Mouse (Mus musculus): ENCODE results near the gene Gm49027.
A peak's percentile ranks its signal among the peaks of the same experiment; 100 is the strongest.
"Not testable (repeated sequence)": the region's sequence is repeated elsewhere in the genome, so short reads cannot be mapped to it uniquely, and the experiment has no call there.

Gene Gm49027

DNA sequence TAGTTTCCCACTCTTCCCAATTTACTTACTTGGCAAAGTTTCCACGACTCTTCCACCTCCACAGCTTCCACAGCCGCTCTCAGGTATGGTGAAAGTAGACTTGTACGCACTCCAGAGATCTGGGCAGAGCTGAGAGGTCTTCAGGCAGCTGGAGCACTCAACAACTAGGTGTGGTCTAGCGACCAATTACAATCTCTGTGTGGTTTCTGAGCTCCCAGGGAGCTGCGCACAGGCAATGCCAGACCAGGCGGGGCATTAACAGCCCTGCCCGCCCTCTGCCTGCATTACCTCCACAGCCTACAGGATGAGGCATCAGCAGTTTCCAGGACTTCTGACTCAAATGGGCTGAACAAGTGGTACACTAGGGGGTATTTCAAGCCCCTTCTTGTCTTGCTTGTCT is at the start of gene Gm49027:
Gene Gm49027, minus strand, starts transcription at position 208 of the 400 bp plus-strand sequence.
- DNase-seq (ENCODE audit: low read depth in 1 of 2, low spot score in 2 of 2) = no peak

DNA sequence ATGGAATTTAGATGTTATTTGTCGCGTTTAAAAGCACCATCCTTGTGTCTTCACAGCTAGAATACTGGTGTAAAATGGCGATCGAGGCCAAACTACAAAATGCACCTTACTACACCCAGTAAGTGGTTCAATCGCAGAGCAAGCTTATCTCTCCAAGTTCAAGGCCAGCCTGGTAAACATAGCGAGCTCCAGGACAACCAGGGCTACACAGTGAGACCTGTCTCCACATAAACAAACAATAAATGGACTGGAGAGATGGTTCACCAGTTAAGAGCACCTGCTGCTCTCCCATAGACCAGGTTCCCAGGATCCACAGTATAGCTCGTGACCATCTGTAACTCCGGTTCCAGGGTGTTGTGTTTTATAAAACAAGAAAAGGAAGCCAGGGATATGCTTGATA is 48.1 kb upstream of the Gm49027 start:
- no peak for DNase-seq (ENCODE audit: low read depth in 1 of 2, low spot score in 2 of 2)

DNA sequence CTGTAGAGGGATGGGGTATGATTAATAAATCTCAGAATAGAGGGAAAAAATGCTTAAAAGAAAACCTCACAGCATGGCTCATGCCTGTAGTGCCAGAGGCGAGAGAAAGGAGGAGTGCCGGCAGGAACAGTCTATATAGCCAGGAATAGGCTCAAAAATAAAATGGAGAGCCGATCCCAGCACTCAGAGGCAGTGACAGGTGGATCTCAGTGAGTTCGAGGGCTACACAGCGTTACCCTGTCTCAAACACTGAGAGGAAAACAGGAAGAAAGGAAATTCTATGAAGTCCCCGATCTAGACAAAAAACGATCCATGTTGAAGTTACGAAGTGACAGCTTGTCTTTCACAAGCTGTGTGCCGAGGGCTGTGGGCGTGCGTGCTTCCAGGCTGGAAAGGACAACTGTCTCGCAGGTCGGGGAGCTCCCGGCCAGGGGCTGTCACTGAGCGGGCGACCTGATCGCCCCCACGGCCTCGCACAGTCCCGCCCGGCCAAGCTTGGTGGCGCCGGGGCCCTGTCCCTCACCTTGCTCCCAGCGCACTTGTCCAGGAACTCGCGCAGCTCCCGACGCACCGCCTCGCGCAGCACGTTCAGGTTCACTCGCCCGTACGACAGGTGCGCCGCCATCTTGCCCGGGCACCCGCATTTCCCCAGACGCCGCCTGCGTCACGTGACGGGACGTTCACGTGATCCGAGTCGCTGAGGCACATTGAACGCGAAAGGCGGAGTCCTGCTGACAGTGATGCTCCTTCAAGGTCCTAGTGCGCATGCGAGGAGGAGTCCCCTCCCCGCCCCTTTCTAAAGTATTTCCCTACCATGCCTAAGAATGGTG is 47.3 kb upstream of the Gm49027 start, which contains the start of gene Vps33a:
Gene Vps33a, minus strand, starts transcription at position 682 of the 830 bp plus-strand sequence.
- peak; percentile 92 to 93 for DNase-seq (ENCODE audit: low read depth in 1 of 2, low spot score in 2 of 2)

DNA sequence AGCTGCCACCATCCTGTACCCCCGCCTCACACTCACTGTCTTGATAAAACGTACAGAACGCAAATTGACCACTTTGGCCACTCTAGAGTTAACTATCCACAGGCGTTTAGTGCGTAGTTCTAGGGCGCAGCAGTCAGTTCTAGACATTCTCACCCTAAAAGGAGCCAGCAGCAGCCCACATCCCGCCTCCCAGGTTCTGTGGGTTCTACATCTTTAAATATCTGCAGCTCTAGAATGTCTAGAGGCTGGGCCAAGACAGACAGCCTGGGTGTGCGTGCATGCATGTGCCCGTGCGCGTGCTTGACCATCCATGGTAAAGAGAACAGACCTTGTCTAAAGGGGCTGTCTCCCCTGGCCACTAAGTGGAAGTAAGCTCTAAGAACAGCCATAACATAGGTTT is 35.8 kb upstream of the Gm49027 start:
- DNase-seq (ENCODE audit: low read depth in 1 of 2, low spot score in 2 of 2) = no peak

DNA sequence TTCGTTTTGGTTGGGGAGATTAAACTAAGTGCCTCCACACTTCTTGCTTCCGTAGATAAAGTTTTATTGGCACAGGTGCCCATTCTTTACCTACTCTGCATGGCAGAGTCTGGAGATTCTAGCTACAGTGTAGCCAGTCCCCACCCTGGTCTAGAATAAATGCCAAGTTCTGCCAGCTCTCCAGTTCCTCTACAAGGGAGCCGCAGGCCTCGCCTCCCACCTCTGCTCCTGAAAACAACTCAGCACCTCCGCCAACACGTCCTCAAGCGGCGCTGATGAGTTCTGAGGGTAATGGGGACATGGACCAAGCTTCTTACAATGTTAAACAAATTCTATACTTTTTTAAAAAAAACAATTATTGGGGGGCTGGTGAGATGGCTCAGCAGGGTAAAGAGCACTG is 34.3 kb upstream of the Gm49027 start:
- no peak for DNase-seq (ENCODE audit: low read depth in 1 of 2, low spot score in 2 of 2)

DNA sequence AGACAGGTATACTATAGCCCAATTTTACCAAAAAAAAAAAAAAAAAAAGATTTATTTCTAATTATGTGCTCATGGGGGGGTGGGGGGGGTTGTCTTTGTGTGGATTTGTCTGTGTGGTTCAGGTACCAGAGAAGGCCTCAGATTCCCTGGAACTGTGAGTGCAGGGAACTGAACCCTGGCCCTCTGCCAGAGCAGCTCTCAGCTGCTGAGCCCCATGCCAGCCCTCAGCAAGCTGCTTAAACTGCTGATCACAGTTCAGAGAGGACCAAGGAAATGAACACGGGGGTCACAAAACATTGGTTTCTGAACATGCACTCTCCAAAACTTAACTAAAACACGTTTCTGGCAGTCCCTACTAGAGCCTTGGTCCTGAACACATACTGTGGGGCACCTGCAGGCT is 31.2 kb upstream of the Gm49027 start:
- DNase-seq (ENCODE audit: low read depth in 1 of 2, low spot score in 2 of 2) = no peak

DNA sequence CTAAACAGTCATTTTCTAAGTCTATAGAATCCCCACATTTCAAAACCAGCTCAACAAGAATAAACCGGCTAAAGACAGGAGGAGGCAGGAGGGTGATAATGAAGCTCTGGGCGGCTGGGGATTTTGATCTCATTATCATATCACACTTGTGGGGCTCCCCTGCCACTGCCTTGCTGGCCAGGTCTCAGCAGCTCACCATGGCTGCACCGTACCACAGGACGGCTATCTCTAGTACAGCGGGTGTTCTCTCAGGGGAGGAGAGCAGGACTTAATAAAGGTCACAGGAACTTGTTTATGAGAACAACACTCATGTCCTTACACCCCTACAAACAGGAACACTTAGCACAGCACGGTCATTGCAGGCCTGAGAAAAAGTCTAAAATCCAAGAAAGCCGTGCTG is 30.4 kb upstream of the Gm49027 start:
- no peak for DNase-seq (ENCODE audit: low read depth in 1 of 2, low spot score in 2 of 2)

DNA sequence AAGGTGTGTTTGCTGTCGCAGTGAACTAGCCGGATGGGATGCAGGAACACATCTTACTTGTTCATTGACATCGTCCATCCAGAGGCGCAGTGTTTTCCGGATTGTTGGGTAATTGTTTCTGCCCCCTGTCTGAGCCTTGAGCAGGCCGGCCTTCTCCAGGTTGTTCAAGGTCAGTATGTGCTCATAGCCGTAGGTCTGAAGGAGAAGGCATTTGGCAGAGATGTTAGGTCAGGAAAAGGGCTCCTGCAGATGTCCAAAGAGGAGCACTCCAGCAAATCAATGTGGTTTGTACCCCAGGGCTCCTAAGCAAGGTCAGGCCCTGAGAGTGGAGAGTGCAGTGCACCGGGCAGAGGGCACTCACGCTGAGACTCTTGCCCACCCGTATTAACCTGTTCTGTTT is 8.5 kb upstream of the Gm49027 start:
- DNase-seq (ENCODE audit: low read depth in 1 of 2, low spot score in 2 of 2) = no peak

DNA sequence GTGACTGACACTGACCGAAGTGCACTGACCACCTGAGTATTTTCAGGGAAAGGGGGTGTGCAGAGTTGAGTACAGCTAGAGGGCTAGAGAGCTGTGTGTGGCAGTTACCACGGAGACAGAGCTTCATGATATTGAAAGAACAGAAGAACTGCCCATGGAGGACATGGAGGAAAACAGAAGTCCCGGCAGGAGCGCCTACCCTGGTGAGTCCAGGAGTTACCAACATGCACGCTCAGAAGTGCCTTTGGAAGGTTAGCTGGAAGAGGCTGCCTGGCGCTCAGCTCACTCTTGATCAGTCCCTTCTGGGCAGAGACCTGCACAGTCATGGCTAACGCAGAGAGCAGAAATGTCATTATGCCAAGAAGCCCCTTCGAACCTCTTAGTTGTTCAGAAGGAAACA is 4.8 kb upstream of the Gm49027 start:
- DNase-seq (ENCODE audit: low read depth in 1 of 2, low spot score in 2 of 2) = no peak

DNA sequence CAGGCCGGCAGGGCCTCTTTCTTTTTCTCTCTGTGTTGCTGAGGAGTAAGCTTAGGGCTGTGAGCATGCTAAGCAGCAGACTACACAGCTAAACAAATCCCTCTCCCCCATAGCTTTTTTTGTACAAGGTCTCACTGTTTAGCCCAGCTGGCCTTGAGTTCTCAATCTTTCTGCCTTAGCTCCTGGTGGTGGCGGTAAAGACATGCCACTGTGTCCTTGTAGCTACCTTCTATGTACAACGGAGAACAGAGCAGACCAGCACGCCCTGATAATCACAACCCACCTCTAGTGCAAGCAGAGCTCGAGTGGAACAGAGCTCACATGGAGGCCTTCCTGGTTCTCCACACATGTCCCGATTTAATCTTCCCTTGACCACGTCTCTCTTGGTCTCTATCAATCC is 3.4 kb upstream of the Gm49027 start:
- DNase-seq (ENCODE audit: low read depth in 1 of 2, low spot score in 2 of 2) = no peak

DNA sequence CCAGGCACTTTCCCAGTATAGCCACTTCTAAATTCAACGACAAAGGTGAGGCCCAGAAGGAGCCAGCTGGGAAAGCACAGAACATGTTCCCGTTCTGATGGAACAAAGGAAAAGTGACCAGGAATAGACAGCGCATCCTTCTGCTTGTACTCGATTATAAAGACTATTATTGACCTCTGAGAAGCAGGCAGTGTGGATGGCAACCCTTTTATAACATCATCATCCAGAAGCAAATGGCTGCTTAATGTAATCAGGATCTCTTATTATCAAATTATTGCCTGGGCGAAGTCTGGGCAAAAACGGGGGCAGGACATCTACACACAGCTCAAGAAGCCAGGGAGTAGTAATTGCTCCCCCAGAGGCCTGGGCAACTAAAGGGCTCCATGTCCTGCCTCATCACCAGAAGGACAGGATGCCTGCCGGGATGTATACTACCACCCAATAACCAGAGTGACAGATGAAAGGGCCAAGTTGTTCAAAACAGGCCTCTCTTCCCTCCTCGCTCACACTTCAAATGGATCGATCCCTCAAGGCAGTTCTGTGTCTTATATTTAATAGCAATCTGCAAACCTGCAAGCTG is 718 bp upstream of the Gm49027 start:
- no peak for DNase-seq (ENCODE audit: low read depth in 1 of 2, low spot score in 2 of 2)

DNA sequence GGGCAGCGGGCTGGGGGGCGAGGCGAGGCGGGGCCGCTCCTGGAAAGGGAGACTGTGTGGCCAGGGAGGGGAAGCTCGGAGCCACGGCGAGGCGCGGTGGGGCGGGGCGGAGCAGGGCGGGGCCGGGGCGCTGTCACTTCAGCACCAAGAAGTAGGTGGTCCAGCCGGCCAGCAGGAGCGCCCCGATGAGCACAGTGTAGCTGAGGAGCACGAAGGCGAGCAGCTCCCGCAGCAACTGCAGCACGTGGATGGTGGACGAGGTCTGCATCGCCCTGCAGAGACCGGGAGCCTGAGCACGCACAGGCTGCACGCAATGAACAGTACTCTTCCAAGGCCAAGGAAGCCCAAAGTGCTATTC is 916 bp downstream of the Gm49027 start:
- DNase-seq (ENCODE audit: low read depth in 1 of 2, low spot score in 2 of 2) = no peak

DNA sequence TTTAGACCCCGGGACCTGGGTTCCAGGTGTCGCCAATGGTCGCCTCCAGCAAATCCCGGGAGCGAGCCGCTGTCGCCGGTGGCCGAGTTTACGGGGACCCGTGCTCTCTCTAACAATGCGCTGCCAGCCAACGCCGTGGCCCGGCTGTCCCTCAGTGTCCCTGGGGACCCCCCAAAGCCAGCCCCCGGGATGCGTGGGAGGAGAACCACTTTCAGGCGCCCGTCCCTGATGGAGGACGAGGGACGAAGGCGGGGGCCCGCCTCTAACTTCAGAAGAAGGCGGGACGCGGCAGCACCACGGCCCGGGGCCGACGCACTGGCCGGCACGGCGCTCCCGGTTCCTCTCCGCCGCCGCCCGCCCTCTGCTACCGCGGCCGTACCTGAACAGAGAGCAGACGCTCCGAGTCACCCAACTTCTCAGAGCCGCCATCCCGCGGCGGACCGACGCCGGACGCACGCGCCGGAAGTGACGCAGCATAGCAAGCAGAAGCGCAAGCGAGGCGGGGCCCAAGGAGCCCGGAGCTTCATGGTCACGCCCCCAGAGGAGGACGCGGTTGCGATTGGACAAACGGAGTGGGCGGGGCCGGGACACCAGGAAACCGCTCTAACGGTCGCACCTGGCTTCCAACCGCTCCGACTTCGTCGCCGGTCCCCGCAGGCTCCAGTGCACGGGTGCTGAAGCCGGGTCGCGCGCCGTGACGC is 1.4 kb downstream of the Gm49027 start, which contains the start of gene Diablo:
Gene Diablo, minus strand, starts transcription at position 485 of the 701 bp plus-strand sequence.
- peak; percentile 97 for DNase-seq (ENCODE audit: low read depth in 1 of 2, low spot score in 2 of 2)

DNA sequence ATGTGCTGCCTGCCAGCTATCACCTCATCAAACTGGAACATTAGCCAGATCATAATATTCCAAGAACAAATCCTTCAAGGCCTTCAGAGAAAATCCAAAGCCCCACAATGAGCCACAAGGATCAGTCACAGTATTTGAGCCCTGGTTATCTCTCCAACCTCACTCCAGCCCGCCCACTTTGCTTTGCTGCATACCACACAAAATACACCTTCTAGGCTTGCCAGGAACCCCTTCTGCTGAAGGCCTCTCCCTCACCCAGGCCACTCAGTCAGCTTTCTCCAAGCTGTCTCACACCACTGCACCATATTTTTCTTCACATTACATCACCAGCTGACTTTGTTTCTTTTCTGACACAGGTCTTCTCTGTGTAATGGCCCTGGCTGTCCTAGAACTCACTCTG is 3.1 kb downstream of the Gm49027 start:
- no peak for DNase-seq (ENCODE audit: low read depth in 1 of 2, low spot score in 2 of 2)

DNA sequence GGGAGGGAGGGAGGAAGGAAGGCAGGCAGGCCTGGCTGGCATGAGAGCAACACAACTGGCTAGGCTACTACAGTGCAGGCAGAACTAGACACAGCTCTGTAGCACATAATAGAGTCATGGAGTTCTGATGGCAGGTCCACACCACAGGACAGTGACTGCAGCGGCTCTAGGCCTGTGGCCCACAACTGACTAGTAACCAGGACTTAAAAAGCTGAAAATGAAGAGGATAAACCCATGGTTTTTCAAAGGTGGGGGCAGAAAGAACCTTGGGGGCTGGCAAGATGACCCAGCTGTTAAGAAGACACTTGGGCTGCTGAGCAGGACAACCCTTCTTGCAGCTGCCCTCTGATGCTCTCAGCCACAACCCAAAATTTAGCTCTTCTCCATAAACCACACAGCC is 3.7 kb downstream of the Gm49027 start:
- DNase-seq (ENCODE audit: low read depth in 1 of 2, low spot score in 2 of 2) = no peak

DNA sequence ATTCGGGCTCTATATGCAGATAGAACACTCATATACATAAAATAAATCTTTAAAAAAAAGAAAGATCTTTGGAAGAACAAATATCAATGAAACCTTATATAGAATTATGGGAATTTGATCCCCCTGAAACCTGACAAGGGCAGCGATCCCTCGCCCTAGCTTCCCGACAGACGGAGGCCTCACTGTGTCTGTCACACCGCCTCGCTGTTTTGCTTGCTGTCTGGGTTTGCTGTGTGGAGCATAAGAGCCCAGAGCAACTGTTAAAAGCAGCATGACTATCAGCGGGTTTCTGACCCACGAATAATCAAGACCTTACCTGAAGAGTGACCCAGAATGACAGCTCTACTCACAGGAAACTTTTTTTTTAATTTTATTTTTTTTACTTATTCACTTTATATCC is 4.6 kb downstream of the Gm49027 start:
- DNase-seq (ENCODE audit: low read depth in 1 of 2, low spot score in 2 of 2) = no peak

DNA sequence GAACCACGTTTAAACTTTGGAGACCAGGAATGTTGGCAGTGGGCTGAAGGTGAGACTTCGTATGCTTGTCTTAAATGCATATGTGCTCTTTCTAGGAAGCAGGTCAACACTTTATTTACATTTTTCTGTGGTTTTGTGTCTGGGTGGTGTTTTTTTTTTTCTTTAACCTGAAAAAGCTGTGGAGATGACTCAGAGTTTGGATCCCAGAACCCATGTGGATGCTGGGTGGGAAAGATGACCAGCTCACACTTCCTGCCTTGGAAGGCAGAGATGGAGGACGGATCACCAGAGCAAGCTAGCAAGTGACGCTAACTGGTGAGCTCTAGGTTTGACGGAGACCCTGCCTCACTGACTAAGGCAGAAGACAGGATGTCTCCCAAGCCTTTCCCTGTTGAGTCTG is 10.4 kb downstream of the Gm49027 start:
- DNase-seq (ENCODE audit: low read depth in 1 of 2, low spot score in 2 of 2) = no peak

DNA sequence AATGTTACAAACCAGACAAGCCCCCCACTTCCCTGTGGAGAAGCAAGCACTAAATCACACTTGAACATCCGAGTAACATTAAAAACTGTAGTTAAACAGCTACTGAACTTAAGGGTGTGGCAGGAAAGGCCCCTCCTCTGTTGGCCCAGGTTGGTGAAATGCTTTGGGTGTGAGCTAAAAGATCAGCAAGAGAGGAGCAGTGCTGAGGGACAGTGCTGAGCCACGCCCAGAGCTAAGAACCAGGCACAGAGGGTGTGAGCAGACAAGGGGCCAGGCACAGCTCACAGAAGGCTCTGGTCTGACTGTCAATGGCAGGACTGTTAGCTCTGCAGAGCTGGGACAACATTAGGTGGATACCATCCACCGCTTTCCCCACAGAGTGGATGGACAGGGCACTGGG is 13.2 kb downstream of the Gm49027 start:
- DNase-seq (ENCODE audit: low read depth in 1 of 2, low spot score in 2 of 2) = no peak

DNA sequence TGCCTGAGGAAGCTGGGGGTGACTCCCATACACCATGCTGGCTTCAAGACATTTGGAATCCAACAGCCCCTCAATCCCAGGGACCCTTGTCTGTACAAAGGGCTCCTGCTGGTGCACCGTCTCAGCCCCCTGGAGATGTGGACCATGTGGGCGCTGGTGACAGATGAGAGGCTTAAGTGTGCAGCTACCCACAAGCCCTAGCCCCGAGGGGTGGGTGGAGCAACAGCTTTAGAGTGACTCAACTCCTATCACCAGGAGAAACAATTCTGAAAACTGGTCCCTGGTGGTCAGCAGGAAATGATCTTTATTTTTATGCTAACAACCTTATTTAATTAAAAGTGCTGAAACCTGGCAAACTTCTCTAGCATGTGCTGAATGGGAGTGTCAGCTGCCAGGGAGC is 13.9 kb downstream of the Gm49027 start:
- DNase-seq (ENCODE audit: low read depth in 1 of 2, low spot score in 2 of 2) = not testable (repeated sequence)

DNA sequence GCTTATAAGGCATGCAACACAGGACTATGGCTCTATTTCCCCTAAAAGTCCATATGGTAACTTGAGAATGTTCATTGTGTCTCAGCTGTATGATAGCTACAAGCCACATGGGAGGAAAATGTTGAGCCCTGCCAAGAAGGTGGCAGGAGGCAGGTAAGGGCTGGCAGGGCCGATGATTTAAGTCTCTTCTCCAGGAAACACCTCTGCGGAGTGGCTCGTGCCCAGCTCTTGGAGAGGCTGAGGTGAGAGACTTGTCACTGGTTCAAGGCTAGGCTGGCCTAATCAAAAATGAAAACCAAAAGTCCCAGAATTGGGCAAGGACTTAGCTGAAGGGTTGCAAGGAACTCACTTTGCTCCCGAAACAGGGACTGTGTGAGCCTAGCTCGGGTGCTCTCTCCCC is 15.1 kb downstream of the Gm49027 start, which contains the start of gene B3gnt4:
Gene B3gnt4, plus strand, starts transcription at position 301 of the 400 bp plus-strand sequence.
- no peak for DNase-seq (ENCODE audit: low read depth in 1 of 2, low spot score in 2 of 2)

DNA sequence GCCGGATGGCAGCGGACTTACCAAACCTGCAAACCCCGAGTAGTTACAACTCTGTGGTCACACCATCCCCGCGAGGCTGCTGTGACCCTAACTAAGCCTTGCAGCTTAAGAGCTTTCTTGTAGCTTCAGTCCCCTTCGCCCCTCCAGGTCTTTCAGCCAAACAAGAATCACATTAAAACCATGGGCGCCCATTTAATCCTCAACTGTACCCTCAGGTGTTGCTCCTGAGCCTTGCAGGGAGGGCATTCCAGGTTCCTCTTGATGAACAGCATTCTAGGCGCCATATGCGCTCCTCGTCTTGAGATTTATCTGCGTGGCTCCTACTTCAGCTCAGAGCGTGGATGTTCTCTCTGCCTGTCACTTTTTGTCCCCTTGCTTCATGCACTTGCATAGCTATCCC is 16.4 kb downstream of the Gm49027 start:
- DNase-seq (ENCODE audit: low read depth in 1 of 2, low spot score in 2 of 2) = no peak

Data from monocyte, adult 2 months (primary cell).